Mouse (Mus musculus): ENCODE measurements at regions not wholly inside any gene's neighbourhood (a gene's known extent, or its start where the extent isn't known, plus 50 kb on each side); places are given as distances from the start of the nearest gene placed in this dataset.
"Not testable (repeated sequence)": the region's sequence is repeated elsewhere in the genome, so short reads cannot be mapped to it uniquely, and the experiment has no call there.

DNA sequence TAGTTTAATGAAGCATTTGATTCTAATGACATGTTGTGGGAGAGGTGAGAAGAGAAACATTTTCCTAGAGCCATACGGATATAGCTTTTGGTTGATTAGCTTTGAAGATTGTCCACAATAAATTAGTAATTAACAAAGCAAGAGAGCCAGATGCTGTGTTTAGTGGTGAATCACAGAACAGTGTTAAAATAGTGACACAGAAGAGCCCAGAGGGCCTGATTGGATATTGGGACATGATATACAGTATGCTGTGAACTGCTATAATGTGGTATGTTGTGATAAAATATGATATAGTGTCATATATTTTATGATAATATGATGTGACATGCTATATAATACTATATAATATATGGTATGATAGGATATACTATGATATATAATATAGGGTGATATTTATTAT lies 243.7 kb upstream of the Ngly1 start:
- H3K9ac ChIP-seq (ENCODE audit: low read length), result no peak overlapping the region
- H3K9me3 ChIP-seq (replicated peaks; ENCODE audit: control insufficient read depth, low read length), result no peaks in the 10 kb centered on the region
- no peaks in the 10 kb centered on the region for H3K36me3 ChIP-seq (ENCODE audit: control insufficient read depth, insufficient read depth, low read length)
- no peak overlapping the region for H3K27ac ChIP-seq (ENCODE audit: low read length)
- no peaks in the 10 kb centered on the region for H3K27me3 ChIP-seq (ENCODE audit: control insufficient read depth, insufficient read depth, low read length)
- WGBS, result 85% methylated on average over 1 of the region's 1 CpGs
- H3K4me2 ChIP-seq (ENCODE audit: low read depth, low read length), result no peak overlapping the region
- no peak overlapping the region for H3K4me3 ChIP-seq (replicated peaks; ENCODE audit: low read length)
- H3K4me1 ChIP-seq (ENCODE audit: control insufficient read depth, insufficient read depth, low read length), result no peaks in the 10 kb centered on the region
- no peak for ATAC-seq (ENCODE audit: insufficient read depth, low FRiP score)

DNA sequence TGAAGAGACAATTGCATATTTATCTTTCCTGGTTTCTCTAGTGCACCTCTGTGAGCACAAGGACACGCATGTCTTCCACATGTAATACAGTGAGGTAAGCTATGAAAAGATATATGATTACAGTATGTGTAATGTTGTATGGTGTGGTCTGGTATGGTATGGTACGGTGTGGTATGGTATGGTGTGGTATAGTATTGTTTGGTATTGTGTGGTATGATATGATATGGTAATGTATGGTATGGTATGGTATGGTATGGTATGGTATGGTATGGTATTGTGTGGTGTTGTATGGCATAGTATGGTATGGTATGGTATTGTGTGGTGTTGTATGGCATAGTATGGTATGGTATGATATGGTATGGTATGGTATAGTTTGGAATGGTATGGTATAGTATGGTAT lies 242.1 kb upstream of the Ngly1 start:
- Histone ChIP-seq H3K27me3 (ENCODE audit: control insufficient read depth, insufficient read depth, low read length) (no peaks in the 10 kb centered on the region), H3K4me1 (ENCODE audit: control insufficient read depth, insufficient read depth, low read length) (no peaks in the 10 kb centered on the region), H3K4me2 (ENCODE audit: low read depth, low read length) (no peak overlapping the region), H3K27ac (ENCODE audit: low read length) (no peak overlapping the region), H3K36me3 (ENCODE audit: control insufficient read depth, insufficient read depth, low read length) (no peaks in the 10 kb centered on the region), H3K9me3 (replicated peaks; ENCODE audit: control insufficient read depth, low read length) (no peaks in the 10 kb centered on the region), H3K4me3 (replicated peaks; ENCODE audit: low read length) (no peak overlapping the region), H3K9ac (ENCODE audit: low read length) (no peak overlapping the region)
- WGBS, result 85% methylated on average over 2 of the region's 2 CpGs
- ATAC-seq (ENCODE audit: insufficient read depth, low FRiP score), result no peak; the same call in 1 of the 2 replicates

DNA sequence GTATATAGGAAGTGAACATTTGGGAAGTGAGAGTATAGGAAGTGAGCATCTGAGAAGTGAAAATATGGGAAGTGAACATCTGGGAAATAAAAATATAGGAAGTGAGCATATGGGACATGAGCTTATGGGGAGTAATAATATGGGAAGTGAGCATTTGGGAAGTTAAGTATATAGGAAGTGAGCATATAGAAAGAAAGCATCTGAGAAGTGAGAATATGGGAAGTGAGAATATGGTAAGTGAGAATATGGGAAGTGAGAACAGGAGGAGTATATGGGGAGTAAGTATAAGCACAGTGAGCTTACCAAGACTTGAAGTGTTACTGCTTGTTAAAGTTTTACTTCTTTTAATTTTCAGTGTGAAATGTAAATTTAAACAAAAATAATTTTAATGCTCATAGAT lies 239.3 kb upstream of the Ngly1 start:
- H3K4me2 ChIP-seq (ENCODE audit: low read depth, low read length), result no peak overlapping the region
- H3K9me3 ChIP-seq (replicated peaks; ENCODE audit: control insufficient read depth, low read length), result no peaks in the 10 kb centered on the region
- no peak overlapping the region for H3K9ac ChIP-seq (ENCODE audit: low read length)
- H3K27me3 ChIP-seq (ENCODE audit: control insufficient read depth, insufficient read depth, low read length), result no peaks in the 10 kb centered on the region
- H3K36me3 ChIP-seq (ENCODE audit: control insufficient read depth, insufficient read depth, low read length), result no peaks in the 10 kb centered on the region
- H3K4me1 ChIP-seq (ENCODE audit: control insufficient read depth, insufficient read depth, low read length), result no peaks in the 10 kb centered on the region
- no peak for ATAC-seq (ENCODE audit: insufficient read depth, low FRiP score)
- no peak overlapping the region for H3K4me3 ChIP-seq (replicated peaks; ENCODE audit: low read length)
- no peak overlapping the region for H3K27ac ChIP-seq (ENCODE audit: low read length)

DNA sequence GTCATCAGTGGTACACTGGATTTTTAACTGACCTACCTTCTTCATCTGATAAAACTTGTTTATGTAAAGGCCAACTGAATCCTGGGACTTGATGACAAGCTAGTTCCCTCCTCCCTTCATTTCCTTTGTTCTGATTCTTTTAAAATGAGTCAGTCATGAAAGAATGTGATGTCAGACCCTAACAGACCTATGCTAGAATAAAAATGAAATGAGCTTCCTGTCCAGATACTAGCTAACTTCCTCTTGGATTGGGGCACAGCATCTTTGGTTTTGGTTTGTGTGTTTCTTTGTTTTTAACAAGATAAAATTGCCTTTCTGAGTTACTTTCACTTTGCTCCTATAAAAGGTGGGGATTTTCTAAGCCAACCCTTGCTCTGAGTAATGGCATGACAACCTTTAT lies 225.2 kb upstream of the Ngly1 start:
- no peak overlapping the region for H3K4me3 ChIP-seq (replicated peaks; ENCODE audit: low read length)
- H3K4me2 ChIP-seq (ENCODE audit: low read depth, low read length), result no peak overlapping the region
- H3K9ac ChIP-seq (ENCODE audit: low read length), result no peak overlapping the region
- no peaks in the 10 kb centered on the region for H3K4me1 ChIP-seq (ENCODE audit: control insufficient read depth, insufficient read depth, low read length)
- H3K9me3 ChIP-seq (replicated peaks; ENCODE audit: control insufficient read depth, low read length), result no peaks in the 10 kb centered on the region
- no peaks in the 10 kb centered on the region for H3K27me3 ChIP-seq (ENCODE audit: control insufficient read depth, insufficient read depth, low read length)
- ATAC-seq (ENCODE audit: insufficient read depth, low FRiP score), result no peak
- H3K27ac ChIP-seq (ENCODE audit: low read length), result no peak overlapping the region
- H3K36me3 ChIP-seq (ENCODE audit: control insufficient read depth, insufficient read depth, low read length), result no peaks in the 10 kb centered on the region

DNA sequence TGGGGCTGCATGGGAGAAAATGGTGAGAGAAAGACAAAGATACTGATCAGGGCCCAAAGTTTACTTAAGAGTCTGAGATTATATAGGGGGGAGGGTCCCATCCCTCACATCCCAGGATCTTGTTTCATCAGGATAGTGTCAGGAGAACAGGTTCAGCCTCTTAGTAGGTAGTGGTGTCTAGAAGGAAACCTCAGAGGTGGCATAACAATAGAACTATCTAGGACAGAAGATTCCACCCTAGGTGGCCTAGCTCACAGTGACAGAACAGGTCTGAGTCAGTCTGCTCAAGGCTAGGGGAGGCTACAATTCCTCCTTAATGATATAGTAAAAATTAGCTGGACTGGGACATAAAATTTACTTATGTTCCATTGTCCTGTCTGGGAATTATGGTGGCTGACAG lies 211.3 kb upstream of the Ngly1 start:
- H3K9ac ChIP-seq (ENCODE audit: low read length), result no peak overlapping the region
- H3K4me3 ChIP-seq (replicated peaks; ENCODE audit: low read length), result no peak overlapping the region
- no peak for ATAC-seq (ENCODE audit: insufficient read depth, low FRiP score)

DNA sequence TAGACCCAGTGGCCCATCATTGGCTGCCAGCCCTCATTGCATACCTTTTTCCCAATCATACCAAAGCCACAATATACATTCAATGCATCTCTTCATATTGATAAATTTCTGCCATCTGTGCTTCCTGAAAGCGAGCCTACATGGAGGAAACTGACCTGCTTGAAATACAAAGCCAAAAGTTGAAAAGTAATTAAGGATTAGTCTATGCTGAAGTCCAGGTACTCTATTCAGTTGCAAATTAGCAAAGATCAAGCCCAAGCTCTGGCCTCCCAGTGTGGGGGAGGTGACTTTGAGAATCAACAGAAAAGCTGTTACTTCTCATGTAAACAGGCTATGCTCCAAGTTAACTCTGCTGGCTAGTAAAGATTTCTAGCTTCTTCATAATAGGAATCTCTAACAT lies 210.7 kb upstream of the Ngly1 start:
- H3K4me1 ChIP-seq (ENCODE audit: control insufficient read depth, insufficient read depth, low read length), result no peaks in the 10 kb centered on the region
- H3K27ac ChIP-seq (ENCODE audit: low read length), result no peak overlapping the region
- H3K9me3 ChIP-seq (replicated peaks; ENCODE audit: control insufficient read depth, low read length), result no peaks in the 10 kb centered on the region
- no peaks in the 10 kb centered on the region for H3K36me3 ChIP-seq (ENCODE audit: control insufficient read depth, insufficient read depth, low read length)
- no peaks in the 10 kb centered on the region for H3K27me3 ChIP-seq (ENCODE audit: control insufficient read depth, insufficient read depth, low read length)
- no peak overlapping the region for H3K4me3 ChIP-seq (replicated peaks; ENCODE audit: low read length)
- no peak overlapping the region for H3K9ac ChIP-seq (ENCODE audit: low read length)
- 81% methylated on average over 1 of the region's 1 CpGs for WGBS
- no peak overlapping the region for H3K4me2 ChIP-seq (ENCODE audit: low read depth, low read length)
- no peak for ATAC-seq (ENCODE audit: insufficient read depth, low FRiP score)

More for the DNA sequence above, 211.3 kb upstream of the Ngly1 start:
- Histone ChIP-seq H3K27me3 (ENCODE audit: control insufficient read depth, insufficient read depth, low read length) (no peaks in the 10 kb centered on the region), H3K4me1 (ENCODE audit: control insufficient read depth, insufficient read depth, low read length) (no peaks in the 10 kb centered on the region), H3K4me2 (ENCODE audit: low read depth, low read length) (no peak overlapping the region), H3K27ac (ENCODE audit: low read length) (no peak overlapping the region), H3K9me3 (replicated peaks; ENCODE audit: control insufficient read depth, low read length) (no peaks in the 10 kb centered on the region), H3K36me3 (ENCODE audit: control insufficient read depth, insufficient read depth, low read length) (no peaks in the 10 kb centered on the region)

DNA sequence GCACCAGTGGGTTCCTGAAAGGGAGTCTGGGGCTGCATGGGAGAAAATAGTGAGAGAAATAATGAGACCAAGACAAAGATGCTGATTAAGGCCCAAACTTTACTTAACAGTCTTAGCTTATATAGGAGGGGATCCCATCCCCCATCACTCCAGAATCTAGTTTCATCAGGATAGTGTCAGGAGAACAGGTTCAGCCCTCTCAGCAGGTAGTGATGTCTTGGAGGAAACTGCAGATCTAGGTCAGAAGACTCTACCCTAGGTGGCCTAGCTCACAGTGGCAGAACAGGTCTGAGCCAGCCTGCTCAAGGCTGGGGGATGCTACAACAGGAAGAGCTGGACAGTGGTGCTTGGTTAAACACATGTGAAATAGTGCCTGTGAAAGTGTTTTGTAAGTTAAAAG lies 204.6 kb upstream of the Ngly1 start:
- Histone ChIP-seq H3K27ac (ENCODE audit: low read length) (no peak overlapping the region), H3K4me3 (replicated peaks; ENCODE audit: low read length) (no peak overlapping the region), H3K36me3 (ENCODE audit: control insufficient read depth, insufficient read depth, low read length) (no peaks in the 10 kb centered on the region), H3K9ac (ENCODE audit: low read length) (no peak overlapping the region), H3K27me3 (ENCODE audit: control insufficient read depth, insufficient read depth, low read length) (no peaks in the 10 kb centered on the region), H3K4me2 (ENCODE audit: low read depth, low read length) (no peak overlapping the region), H3K9me3 (replicated peaks; ENCODE audit: control insufficient read depth, low read length) (no peaks in the 10 kb centered on the region), H3K4me1 (ENCODE audit: control insufficient read depth, insufficient read depth, low read length) (no peaks in the 10 kb centered on the region)
- ATAC-seq (ENCODE audit: insufficient read depth, low FRiP score), result no peak

DNA sequence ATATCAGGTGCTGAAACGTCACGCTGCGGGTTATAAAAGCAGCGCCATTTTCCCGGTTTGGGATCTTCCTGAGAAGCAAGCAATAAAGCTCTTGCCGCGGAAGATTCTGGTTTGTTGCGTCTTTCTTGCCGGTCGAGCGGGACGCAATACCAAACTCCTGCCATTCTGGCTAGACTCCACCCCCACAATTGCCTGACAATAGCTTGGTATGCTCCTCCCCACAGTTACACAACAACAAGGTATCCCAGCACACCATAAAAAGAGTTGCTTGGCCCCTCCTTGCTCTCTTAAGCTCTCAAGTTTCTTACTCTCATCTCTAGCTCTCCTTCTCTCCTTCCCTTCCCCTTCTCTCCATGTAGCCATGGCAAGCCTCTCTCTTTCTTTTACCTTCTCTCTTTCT lies 176.5 kb upstream of the Ngly1 start:
- H3K4me3 ChIP-seq (replicated peaks; ENCODE audit: low read length); ATAC-seq (ENCODE audit: insufficient read depth, low FRiP score); H3K4me2 ChIP-seq (ENCODE audit: low read depth, low read length); H3K9me3 ChIP-seq (replicated peaks; ENCODE audit: control insufficient read depth, low read length); H3K9ac ChIP-seq (ENCODE audit: low read length); H3K27ac ChIP-seq (ENCODE audit: low read length); H3K27me3 ChIP-seq (ENCODE audit: control insufficient read depth, insufficient read depth, low read length); H3K36me3 ChIP-seq (ENCODE audit: control insufficient read depth, insufficient read depth, low read length); H3K4me1 ChIP-seq (ENCODE audit: control insufficient read depth, insufficient read depth, low read length): not testable (repeated sequence)
- 97% methylated on average over 6 of the region's 12 CpGs for WGBS

DNA sequence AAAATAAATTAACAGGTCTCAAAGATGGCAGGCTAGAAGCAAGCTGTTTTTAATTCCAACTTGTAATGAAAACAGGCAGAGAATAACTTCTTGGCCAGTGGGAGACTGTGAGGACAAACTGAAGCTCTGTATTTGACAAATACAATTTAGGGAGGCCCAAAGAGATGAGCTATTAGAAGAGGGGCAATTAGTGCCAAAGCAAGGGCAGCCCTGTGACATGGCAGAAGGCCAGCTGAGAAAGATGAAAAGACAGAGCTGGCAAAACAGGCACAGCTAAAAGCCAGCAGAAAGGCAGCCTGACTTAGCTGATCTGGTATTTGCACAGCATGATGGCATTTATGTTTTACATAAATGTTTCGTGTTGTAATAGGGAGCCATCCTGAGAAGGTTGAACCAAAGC lies 175.0 kb upstream of the Ngly1 start:
- 73% methylated on average over 1 of the region's 1 CpGs for WGBS
- Histone ChIP-seq H3K27ac (ENCODE audit: low read length) (no peak overlapping the region), H3K36me3 (ENCODE audit: control insufficient read depth, insufficient read depth, low read length) (no peaks in the 10 kb centered on the region), H3K9me3 (replicated peaks; ENCODE audit: control insufficient read depth, low read length) (no peaks in the 10 kb centered on the region), H3K27me3 (ENCODE audit: control insufficient read depth, insufficient read depth, low read length) (no peaks in the 10 kb centered on the region), H3K4me3 (replicated peaks; ENCODE audit: low read length) (no peak overlapping the region), H3K4me1 (ENCODE audit: control insufficient read depth, insufficient read depth, low read length) (no peaks in the 10 kb centered on the region), H3K4me2 (ENCODE audit: low read depth, low read length) (no peak overlapping the region), H3K9ac (ENCODE audit: low read length) (no peak overlapping the region)
- no peak for ATAC-seq (ENCODE audit: insufficient read depth, low FRiP score)

DNA sequence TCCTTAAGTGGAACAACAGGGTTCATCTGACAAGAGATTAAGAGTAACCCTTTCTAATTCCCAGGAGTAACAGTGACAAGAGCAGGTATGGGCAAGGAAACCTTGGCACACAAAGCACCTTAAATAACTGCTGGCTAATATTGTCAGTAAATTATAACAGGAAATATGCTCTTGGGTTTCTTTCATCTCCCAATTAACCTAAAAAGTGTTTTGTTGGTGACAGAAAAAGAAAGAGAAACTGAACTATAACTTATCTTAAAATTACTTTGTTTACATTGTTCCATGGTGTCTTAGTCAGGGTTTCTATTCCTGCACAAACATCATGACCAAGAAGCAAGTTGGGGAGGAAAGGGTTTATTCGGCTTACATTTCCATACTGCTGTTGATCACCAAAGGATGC lies 170.0 kb upstream of the Ngly1 start:
- H3K4me3 ChIP-seq (replicated peaks; ENCODE audit: low read length), result no peak overlapping the region
- no peak for ATAC-seq (ENCODE audit: insufficient read depth, low FRiP score)
- no peaks in the 10 kb centered on the region for H3K36me3 ChIP-seq (ENCODE audit: control insufficient read depth, insufficient read depth, low read length)
- no peaks in the 10 kb centered on the region for H3K9me3 ChIP-seq (replicated peaks; ENCODE audit: control insufficient read depth, low read length)
- H3K9ac ChIP-seq (ENCODE audit: low read length), result no peak overlapping the region
- 50% methylated on average over 1 of the region's 1 CpGs for WGBS
- no peaks in the 10 kb centered on the region for H3K27me3 ChIP-seq (ENCODE audit: control insufficient read depth, insufficient read depth, low read length)
- no peak overlapping the region for H3K4me2 ChIP-seq (ENCODE audit: low read depth, low read length)
- H3K27ac ChIP-seq (ENCODE audit: low read length), result no peak overlapping the region
- no peaks in the 10 kb centered on the region for H3K4me1 ChIP-seq (ENCODE audit: control insufficient read depth, insufficient read depth, low read length)
